Mouse (Mus musculus) myocyte (in vitro differentiated cells): ENCODE measurements around the gene Ptpn3. TPM values are rescaled to one million over a fixed set of nuclear protein-coding genes. Genes with fewer than 3 reads are reported as not detected.

ENCODE experiments used
- H3K27me3 ChIP-seq: one replicate; pipeline ENCODE4 v1.6.1; 2011; ENCODE audit not compliant: control insufficient read depth, insufficient read depth, insufficient read length
- H3K36me3 ChIP-seq: one replicate; pipeline ENCODE4 v1.6.1; 2011; ENCODE audit not compliant: control insufficient read depth, insufficient read depth
- H3K4me2 ChIP-seq: one replicate; pipeline ENCODE4 v1.6.1; 2011; ENCODE audit warnings: low read depth, control low read depth
- H3K4me3 ChIP-seq: one replicate; pipeline ENCODE4 v1.5.1; 2011; ENCODE audit warnings: mild to moderate bottlenecking, control low read depth, moderate library complexity
- H3K79me2 ChIP-seq: one replicate; pipeline ENCODE4 v1.6.1; 2011; ENCODE audit not compliant: control insufficient read depth, insufficient read depth
- H3ac ChIP-seq: one replicate; pipeline ENCODE4 v1.6.1; 2011; ENCODE audit not compliant: control insufficient read depth, insufficient read length
- CEBPB ChIP-seq: IDR thresholded peaks from 2 replicates; pipeline ENCODE4 v1.6.1; 2011; ENCODE audit warnings: mild to moderate bottlenecking, moderate library complexity; ENCODE audit not compliant: poor library complexity, insufficient read depth, severe bottlenecking
- E2F4 ChIP-seq: IDR thresholded peaks from one replicate; pipeline ENCODE4 v1.6.1; 2011; ENCODE audit warnings: mild to moderate bottlenecking, control low read depth, moderate library complexity; ENCODE audit not compliant: insufficient read depth
- MAX ChIP-seq: IDR thresholded peaks from one replicate; pipeline ENCODE4 v1.6.1; 2011; ENCODE audit warnings: low read depth, mild to moderate bottlenecking, control low read depth
- MYOD1 ChIP-seq, 3 experiments: IDR thresholded peaks; one replicate each; pipeline ENCODE4 v1.6.1; 2011; ENCODE audit warnings: control low read depth in 2 of 3, low read depth in 2 of 3, mild to moderate bottlenecking in 2 of 3, moderate library complexity in 1 of 3; ENCODE audit not compliant: insufficient read length in 2 of 3, control insufficient read depth in 1 of 3
- MYOG ChIP-seq, 3 experiments: IDR thresholded peaks; one replicate each; pipeline ENCODE4 v1.6.1; 2011; ENCODE audit warnings: control low read depth in 2 of 3, low read depth in 2 of 3, mild to moderate bottlenecking in 2 of 3; ENCODE audit not compliant: insufficient read length in 2 of 3, control insufficient read depth in 1 of 3, insufficient read depth in 1 of 3
- POLR2A ChIP-seq: IDR thresholded peaks from one replicate; pipeline ENCODE4 v1.6.1; 2011; ENCODE audit warnings: low read depth, mild to moderate bottlenecking, control low read depth, moderate library complexity; ENCODE audit not compliant: insufficient read length
- POLR2AphosphoS2 ChIP-seq: IDR thresholded peaks from one replicate; pipeline ENCODE4 v1.6.1; 2011; ENCODE audit warnings: low read depth, control low read depth; ENCODE audit not compliant: insufficient read length
- SRF ChIP-seq: IDR thresholded peaks from one replicate; pipeline ENCODE4 v1.6.1; 2011; ENCODE audit warnings: low read depth; ENCODE audit not compliant: control insufficient read depth, insufficient read length
- TCF12 ChIP-seq: IDR thresholded peaks from one replicate; pipeline ENCODE4 v1.6.1; 2011; ENCODE audit warnings: mild to moderate bottlenecking, control low read depth; ENCODE audit not compliant: poor library complexity, insufficient read depth, severe bottlenecking
- TCF3 ChIP-seq: IDR thresholded peaks from one replicate; pipeline ENCODE4 v1.6.1; 2011; ENCODE audit warnings: low read depth, control low read depth; ENCODE audit not compliant: insufficient read length
- USF1 ChIP-seq: IDR thresholded peaks from one replicate; pipeline ENCODE4 v1.6.1; 2011; ENCODE audit warnings: low read depth, mild to moderate bottlenecking, control low read depth, moderate library complexity
- polyA plus RNA-seq: library from polyadenylated mRNA; unstranded; fragments of >200 nt; fragmentation: generic; extraction: Trizol; gene quantifications from one replicate; pipeline ENCODE4 v1.2.1, GENCODE M21; 2012; ENCODE audit warnings: missing spikeins

Ptpn3 gene
- polyA plus RNA-seq, 1 experiment: 3.1 TPM

- H3ac ChIP-seq: no peak overlapping the region
- no peaks in the 10 kb centered on the region for H3K36me3 ChIP-seq
- H3K4me3 ChIP-seq: no peak overlapping the region
- no peaks in the 10 kb centered on the region for H3K27me3 ChIP-seq
- H3K79me2 ChIP-seq: no peaks in the 10 kb centered on the region
- TF ChIP-seq MYOD1 (IDR thresholded peaks at IDR 0.05; ENCODE audit: control insufficient read depth in 1 of 3, insufficient read length in 2 of 3, low read depth in 2 of 3) (peak in 2 of 3 experiments; percentile 25 to 33), POLR2AphosphoS2 (no peak)
- H3K4me2 ChIP-seq: no peak overlapping the region
These were observed 138.6 kb downstream of the Ptpn3 start for GRCm38 (mm10) chr4:57162789-57163722.

- Histone ChIP-seq H3K4me3 (no peak overlapping the region), H3K36me3 (no peaks in the 10 kb centered on the region), H3K4me2 (no peak overlapping the region), H3K27me3 (no peaks in the 10 kb centered on the region), H3K79me2 (no peaks in the 10 kb centered on the region), H3ac (no peak overlapping the region)
- TF ChIP-seq CEBPB: no peak
- no peak for TF ChIP-seq TCF3
- TF ChIP-seq E2F4: no peak
These were observed 141.1 kb downstream of the Ptpn3 start for GRCm38 (mm10) chr4:57160571-57160970.

- no peak for TF ChIP-seq MAX
- TF ChIP-seq SRF: no peak
- TF ChIP-seq POLR2A: no peak
- no peak for TF ChIP-seq E2F4
- TF ChIP-seq TCF12: no peak
- no peak for TF ChIP-seq MYOD1 (IDR thresholded peaks at IDR 0.05; ENCODE audit: control insufficient read depth in 1 of 3, insufficient read length in 2 of 3, low read depth in 2 of 3)
- no peak for TF ChIP-seq MYOG (IDR thresholded peaks at IDR 0.05; ENCODE audit: control insufficient read depth in 1 of 3, insufficient read depth in 1 of 3, insufficient read length in 2 of 3, low read depth in 2 of 3)
- no peak for TF ChIP-seq TCF3
- TF ChIP-seq USF1: no peak
- TF ChIP-seq CEBPB: no peak
- Histone ChIP-seq H3K4me2 (no peak overlapping the region), H3ac (no peak overlapping the region), H3K4me3 (no peak overlapping the region), H3K27me3 (no peaks in the 10 kb centered on the region), H3K36me3 (no peaks in the 10 kb centered on the region), H3K79me2 (no peaks in the 10 kb centered on the region)
These were observed 145.0 kb downstream of the Ptpn3 start for GRCm38 (mm10) chr4:57156549-57157169.

DNA sequence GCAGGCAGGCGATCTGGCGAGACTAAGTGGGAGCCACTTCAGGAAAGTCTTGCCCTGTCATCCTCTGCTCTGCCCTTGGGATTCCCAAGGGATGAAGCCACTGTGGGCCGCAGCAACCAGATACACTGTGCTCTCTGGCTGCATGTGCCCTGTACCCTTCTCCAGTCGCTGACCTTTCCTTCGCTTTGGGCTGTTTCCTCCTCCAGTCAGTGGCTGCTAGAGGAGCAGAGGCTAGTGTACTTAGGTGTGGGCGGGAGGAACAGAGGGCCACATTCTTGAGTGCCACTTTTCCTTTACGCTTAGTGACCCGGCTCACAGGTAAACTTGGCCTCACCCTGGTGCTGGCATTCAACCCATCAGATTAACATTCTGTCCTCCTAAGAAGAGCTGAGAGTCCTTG, 147.8 kb downstream of the Ptpn3 start:
- TF ChIP-seq TCF12: no peak
- no peak for TF ChIP-seq MAX
- no peak for TF ChIP-seq CEBPB
- TF ChIP-seq USF1: no peak
- no peak for TF ChIP-seq POLR2AphosphoS2
- TF ChIP-seq E2F4: no peak
- no peaks in the 10 kb centered on the region for H3K27me3 ChIP-seq
- H3K4me3 ChIP-seq: peak overlapping the region; percentile 12
- no peaks in the 10 kb centered on the region for H3K79me2 ChIP-seq
- H3K4me2 ChIP-seq: peak overlapping the region; percentile 68
- no peak overlapping the region for H3ac ChIP-seq
- H3K36me3 ChIP-seq: no peaks in the 10 kb centered on the region

- H3K79me2 ChIP-seq: no peaks in the 10 kb centered on the region
- no peaks in the 10 kb centered on the region for H3K27me3 ChIP-seq
- no peaks in the 10 kb centered on the region for H3K36me3 ChIP-seq
- peak overlapping the region; percentile 68 for H3K4me2 ChIP-seq
- no peak overlapping the region for H3ac ChIP-seq
- H3K4me3 ChIP-seq: peak overlapping the region; percentile 12
- TF ChIP-seq E2F4 (no peak), POLR2A (peak; percentile 34)
These were observed 148.4 kb downstream of the Ptpn3 start for GRCm38 (mm10) chr4:57153068-57153835.
